Mouse (Mus musculus) MEL (cell line): ENCODE data around the gene Gipc1. TPM values are rescaled to one million over a fixed set of nuclear protein-coding genes. Genes with fewer than 3 reads are reported as not detected.

ENCODE experiments used
- DNase-seq: peaks from one replicate; pipeline ENCODE4 v3.0.0; 2011; ENCODE audit warnings: low read depth, low spot score
- H3K27ac ChIP-seq: 2 replicates; pipeline ENCODE4 v1.5.1; 2012; ENCODE audit warnings: low read depth, mild to moderate bottlenecking, control low read depth, low read length, moderate library complexity; ENCODE audit not compliant: control insufficient read depth
- H3K27me3 ChIP-seq, 2 experiments: fragments of 150-350 bp in 1 of 2; sonication (generic) in 1 of 2; 2 replicates each; pipeline ENCODE4 v1.6.1; 2012; ENCODE audit warnings: low read length in 2 of 2, mild to moderate bottlenecking in 2 of 2, improper control_type of control experiment in 1 of 2, moderate library complexity in 1 of 2; ENCODE audit not compliant: insufficient read depth in 2 of 2, control insufficient read depth in 1 of 2
- H3K36me3 ChIP-seq, 2 experiments: 2 replicates each; pipeline ENCODE4 v1.6.1; 2012 to 2014; ENCODE audit warnings: low read length in 2 of 2, improper control_type of control experiment in 1 of 2, inconsistent platforms in 1 of 2, mild to moderate bottlenecking in 1 of 2; ENCODE audit not compliant: insufficient read depth in 2 of 2, control insufficient read depth in 1 of 2
- H3K4me1 ChIP-seq, 2 experiments: fragments of 150-350 bp in 1 of 2; sonication (generic) in 1 of 2; 2 replicates each; pipeline ENCODE4 v1.6.1; 2012; ENCODE audit warnings: low read length in 2 of 2, improper control_type of control experiment in 1 of 2, mild to moderate bottlenecking in 1 of 2; ENCODE audit not compliant: insufficient read depth in 2 of 2, control insufficient read depth in 1 of 2
- H3K4me3 ChIP-seq, 2 experiments: fragments of 150-350 bp in 1 of 2; sonication (generic) in 1 of 2; 2 replicates each; pipeline ENCODE4 v1.5.1; 2012; ENCODE audit warnings: low read depth in 2 of 2, low read length in 2 of 2, mild to moderate bottlenecking in 2 of 2, moderate library complexity in 2 of 2, control low read depth in 1 of 2, improper control_type of control experiment in 1 of 2; ENCODE audit not compliant: control insufficient read depth in 1 of 2, insufficient read depth in 1 of 2
- H3K79me2 ChIP-seq: 2 replicates; pipeline ENCODE4 v1.6.1; 2012; ENCODE audit warnings: mild to moderate bottlenecking, low read length, moderate library complexity; ENCODE audit not compliant: control insufficient read depth, poor library complexity, insufficient read depth
- H3K9ac ChIP-seq: 2 replicates; pipeline ENCODE4 v1.6.1; 2012; ENCODE audit warnings: low read depth, mild to moderate bottlenecking, control low read depth, low read length, moderate library complexity; ENCODE audit not compliant: control insufficient read depth, poor library complexity, severe bottlenecking
- H3K9me3 ChIP-seq: fragments of 150-350 bp; sonication (generic); replicated peaks from 2 replicates; pipeline ENCODE4 v1.6.1; 2012; ENCODE audit warnings: mild to moderate bottlenecking, low read length, improper control_type of control experiment, moderate library complexity; ENCODE audit not compliant: insufficient read depth
- CHD1 ChIP-seq: IDR thresholded peaks from 2 replicates; pipeline ENCODE4 v1.6.1; 2012; ENCODE audit warnings: low read depth, mild to moderate bottlenecking, inconsistent platforms, low read length, improper control_type of control experiment
- E2F4 ChIP-seq: IDR thresholded peaks from 2 replicates; pipeline ENCODE4 v1.6.1; 2011; ENCODE audit warnings: low read depth, low read length, improper control_type of control experiment, borderline replicate concordance
- ETS1 ChIP-seq: IDR thresholded peaks from 2 replicates; pipeline ENCODE4 v1.6.1; 2012; ENCODE audit warnings: low read depth, mild to moderate bottlenecking, inconsistent platforms, low read length, improper control_type of control experiment, moderate library complexity
- GATA1 ChIP-seq: IDR thresholded peaks from 2 replicates; pipeline ENCODE4 v1.6.1; 2011; ENCODE audit warnings: low read depth, low read length, improper control_type of control experiment
- NELFE ChIP-seq: IDR thresholded peaks from 2 replicates; pipeline ENCODE4 v1.6.1; 2011; ENCODE audit warnings: low read depth, low read length, improper control_type of control experiment
- NRF1 ChIP-seq: IDR thresholded peaks from 2 replicates; pipeline ENCODE4 v1.6.1; 2014; ENCODE audit warnings: low read depth, mild to moderate bottlenecking, inconsistent platforms, low read length, improper control_type of control experiment, moderate library complexity; ENCODE audit not compliant: poor library complexity, insufficient read depth, severe bottlenecking
- POLR2A ChIP-seq, 2 experiments: IDR thresholded peaks; 2 replicates each; pipeline ENCODE4 v1.6.1; 2011 to 2012; ENCODE audit warnings: low read length in 2 of 2, mild to moderate bottlenecking in 2 of 2, control low read depth in 1 of 2, improper control_type of control experiment in 1 of 2, low read depth in 1 of 2, moderate library complexity in 1 of 2; ENCODE audit not compliant: control insufficient read depth in 1 of 2, insufficient read depth in 1 of 2, poor library complexity in 1 of 2
- POLR2AphosphoS2 ChIP-seq: IDR thresholded peaks from 2 replicates; pipeline ENCODE4 v1.6.1; 2011; ENCODE audit warnings: low read length, improper control_type of control experiment
- RCOR1 ChIP-seq: IDR thresholded peaks from 2 replicates; pipeline ENCODE4 v1.6.1; 2012; ENCODE audit warnings: low read depth, mild to moderate bottlenecking, inconsistent platforms, low read length, improper control_type of control experiment
- TAL1 ChIP-seq: IDR thresholded peaks from 2 replicates; pipeline ENCODE4 v1.6.1; 2012; ENCODE audit warnings: mild to moderate bottlenecking, inconsistent platforms, low read length, moderate library complexity, mixed read lengths
- TCF12 ChIP-seq: IDR thresholded peaks from 2 replicates; pipeline ENCODE4 v1.6.1; 2014; ENCODE audit warnings: low read depth, mild to moderate bottlenecking, inconsistent platforms, low read length, improper control_type of control experiment, moderate library complexity
- ZC3H11A ChIP-seq: IDR thresholded peaks from 2 replicates; pipeline ENCODE4 v1.6.1; 2012; ENCODE audit warnings: low read depth, mild to moderate bottlenecking, inconsistent platforms, low read length, improper control_type of control experiment
- polyA plus RNA-seq, 2 experiments: library from polyadenylated mRNA; stranded (reverse) in 1 of 2; unstranded in 1 of 2; fragments of >175 nt in 1 of 2; fragments of >200 nt in 1 of 2; gene quantifications; 2 replicates each; pipeline versions ENCODE4 v1.2.1 to v1.2.4; 2012; ENCODE audit warnings: low replicate concordance in 2 of 2, low read depth in 1 of 2; ENCODE audit not compliant: insufficient read length in 2 of 2, insufficient read depth in 1 of 2, missing spikeins in 1 of 2
- total RNA-seq: library from RNA; depleted of rRNA; stranded (reverse); fragments of 300-350 nt; gene quantifications from 2 replicates; pipeline ENCODE4 v1.2.3, GENCODE M21; 2012

The Gipc1 gene
- total and polyA plus RNA-seq, 3 experiments: 38.6 to 70.7 TPM; not detected in 1

DNA sequence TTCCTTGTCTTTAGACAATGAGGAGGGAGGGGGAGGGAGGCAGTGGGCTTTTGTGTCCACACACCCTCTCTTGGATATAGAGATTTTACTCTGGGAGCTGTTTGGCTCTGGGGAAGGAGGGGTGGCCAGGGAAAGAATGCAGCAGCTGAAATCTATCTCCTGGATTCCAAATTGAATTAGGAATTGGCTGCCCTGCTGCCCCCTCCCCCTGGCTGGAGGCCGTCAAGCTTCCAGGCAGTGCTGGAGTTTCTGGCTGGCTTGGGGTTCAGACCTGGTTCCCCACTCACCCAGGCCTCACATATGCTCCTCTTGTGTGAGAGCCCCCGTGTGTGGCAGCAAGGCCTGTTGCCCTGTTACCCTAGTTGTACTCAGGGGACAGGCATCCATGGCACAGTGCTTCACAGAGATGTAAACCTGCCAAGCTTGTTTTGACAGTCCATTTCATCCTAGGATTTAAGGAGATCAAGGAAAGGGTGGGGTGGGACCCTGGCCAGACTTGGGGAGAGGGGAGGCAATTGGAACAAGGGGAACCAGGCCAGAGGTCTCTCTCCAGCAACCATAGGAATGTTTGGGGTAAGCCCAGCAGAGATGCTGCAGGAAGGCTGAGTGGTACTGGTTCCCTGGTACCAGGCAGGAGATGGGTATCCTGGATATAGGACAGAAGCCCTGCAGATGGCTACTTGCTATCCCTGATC lies 12.6 kb downstream of the Gipc1 start:
- peaks cover 0 to 5% of the 10 kb centered on the region in 2 experiments; a peak in 1 of 4 replicates for H3K4me1 ChIP-seq
- no peak overlapping the region for H3K27ac ChIP-seq
- no peaks in the 10 kb centered on the region for H3K36me3 ChIP-seq
- no peak for TF ChIP-seq ETS1
- no peak for TF ChIP-seq NELFE
- TF ChIP-seq E2F4: no peak
- no peak for TF ChIP-seq RCOR1
- TF ChIP-seq CHD1: no peak
- no peak for TF ChIP-seq TAL1
- TF ChIP-seq ZC3H11A: no peak
- no peak for TF ChIP-seq POLR2AphosphoS2
- TF ChIP-seq GATA1: no peak
- no peak for TF ChIP-seq TCF12
- no peak for TF ChIP-seq NRF1
- TF ChIP-seq, all 39 proteins: peak for 0
- no peak for DNase-seq
- H3K9me3 ChIP-seq: no peaks in the 10 kb centered on the region
- no peaks in the 10 kb centered on the region for H3K79me2 ChIP-seq
- H3K27me3 ChIP-seq: no peaks in the 10 kb centered on the region
- no peak overlapping the region for H3K9ac ChIP-seq
- H3K4me3 ChIP-seq: no peak overlapping the region

GRCm38 (mm10) chr8:83665969-83666865 lies 13.7 kb downstream of the Gipc1 start, which contains the start of gene Ptger1:
Gene Ptger1 (plus strand): TSS chr8:83666678.
- H3K27ac ChIP-seq: no peak within 1 kb of the TSS
- no peak within 1 kb of the TSS for H3K9ac ChIP-seq
- TF ChIP-seq ETS1 (no peak), POLR2A (IDR thresholded peaks at IDR 0.05; ENCODE audit: control insufficient read depth in 1 of 2, insufficient read depth in 1 of 2, low read depth in 1 of 2, low read length in 2 of 2, poor library complexity in 1 of 2) (0 out of 4 replicates have a peak, but pooled peaks of 1 of the 2 experiments have one; percentile 11), POLR2AphosphoS2 (peak; percentile 67; the same call in 1 of the 2 replicates)
- no peak for DNase-seq
- H3K79me2 ChIP-seq: no peaks in the 10 kb centered on the region
- H3K4me1 ChIP-seq: peaks cover 0 to 11% of the 10 kb centered on the region in 2 experiments; a peak in 1 of 4 replicates
- no peaks in the 10 kb centered on the region for H3K9me3 ChIP-seq
- H3K36me3 ChIP-seq: peaks cover 0 to 4% of the 10 kb centered on the region in 2 experiments; a peak in 2 of 4 replicates
- H3K4me3 ChIP-seq: no peak within 1 kb of the TSS
- H3K27me3 ChIP-seq: no peaks in the 10 kb centered on the region
